Mouse (Mus musculus) embryo, embryonic 9.5 days (tissue): ENCODE measurements around the gene Atp23.
A peak's percentile ranks its signal among the peaks of the same experiment; 100 is the strongest.

Source experiments
- DNase-seq: peaks from one replicate; pipeline ENCODE4 v3.0.0-alpha.2; 2017; ENCODE audit errors: extremely low spot score

Atp23 gene

DNA sequence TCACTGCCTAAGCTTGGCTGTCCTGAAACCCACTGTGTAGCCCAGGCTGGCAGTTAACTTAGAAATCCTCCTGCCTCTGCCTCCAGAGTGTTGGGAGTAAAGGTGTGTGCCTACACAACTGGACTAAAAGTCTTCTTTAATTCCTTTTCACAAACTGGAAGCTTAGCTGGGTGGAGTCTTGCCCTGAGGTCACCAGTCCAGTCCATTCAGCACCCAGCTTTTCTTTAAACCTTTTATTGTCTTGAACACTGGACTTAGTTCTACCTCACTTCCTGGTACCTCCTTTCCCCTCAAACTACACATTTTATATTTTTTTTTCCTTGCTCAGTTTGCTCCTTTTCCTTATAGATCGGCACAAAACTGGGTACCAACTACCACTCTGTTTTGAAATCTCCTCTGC, 10.3 kb upstream of the Atp23 start:
- DNase-seq = no peak

DNA sequence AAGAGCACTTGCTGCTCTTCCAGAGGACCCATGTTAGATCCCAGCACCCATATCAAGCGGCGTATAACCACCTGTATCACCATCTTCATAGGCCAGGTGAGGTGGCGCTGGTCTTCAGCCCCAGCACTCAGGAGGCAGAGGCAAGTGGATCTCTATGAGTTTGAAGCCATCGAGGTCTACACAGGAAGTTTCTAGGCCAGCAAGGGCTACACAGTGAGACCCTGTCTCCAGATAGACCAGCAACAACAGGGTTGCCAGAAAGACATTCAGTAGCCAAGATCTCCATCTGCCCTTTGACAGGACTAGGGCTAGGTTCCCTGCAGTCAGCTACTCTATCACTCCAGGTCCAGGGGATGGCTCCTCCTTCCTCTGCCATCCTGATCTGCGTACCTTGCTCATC, 5.7 kb upstream of the Atp23 start:
- DNase-seq = no peak

DNA sequence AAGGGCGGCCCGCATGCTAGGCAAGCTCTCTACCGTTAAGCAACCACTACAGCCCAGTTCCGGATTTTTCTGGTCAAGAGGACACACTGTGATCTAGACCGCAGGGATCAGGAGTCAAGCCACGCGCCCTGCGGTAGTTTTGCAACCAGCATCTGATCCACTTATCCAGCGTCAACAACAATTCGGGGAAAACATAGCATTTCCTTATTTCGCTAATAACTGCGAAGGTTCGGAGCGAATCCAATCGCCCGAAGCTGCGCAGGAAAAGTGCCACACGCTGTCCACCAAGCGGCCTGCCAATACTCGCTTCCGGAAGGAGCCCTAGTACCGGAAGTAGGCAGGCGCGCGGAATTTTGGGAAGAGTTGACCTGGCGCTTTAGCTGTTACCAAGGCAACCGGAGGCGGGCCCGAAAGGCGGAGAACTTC, 4.5 kb upstream of the Atp23 start:
- DNase-seq = peak; percentile 92

DNA sequence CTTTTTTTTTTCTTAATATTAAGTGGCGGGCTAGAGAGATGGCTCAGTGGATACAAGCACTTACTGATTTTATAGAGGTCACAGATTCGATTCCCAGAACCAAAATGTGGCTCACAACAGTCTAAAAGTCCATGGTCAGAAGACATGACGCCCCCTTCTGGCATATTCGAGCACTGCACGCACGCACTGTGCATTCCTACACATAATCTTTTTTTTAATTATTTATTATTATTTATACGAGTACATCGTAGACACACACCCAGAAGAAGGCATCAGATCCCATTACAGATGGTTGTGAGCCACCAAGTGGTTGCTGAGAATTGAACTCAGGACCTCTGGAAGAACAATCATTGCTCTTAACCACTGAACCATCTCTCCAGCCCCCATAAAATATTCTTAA, 3.9 kb upstream of the Atp23 start:
- DNase-seq = no peak

DNA sequence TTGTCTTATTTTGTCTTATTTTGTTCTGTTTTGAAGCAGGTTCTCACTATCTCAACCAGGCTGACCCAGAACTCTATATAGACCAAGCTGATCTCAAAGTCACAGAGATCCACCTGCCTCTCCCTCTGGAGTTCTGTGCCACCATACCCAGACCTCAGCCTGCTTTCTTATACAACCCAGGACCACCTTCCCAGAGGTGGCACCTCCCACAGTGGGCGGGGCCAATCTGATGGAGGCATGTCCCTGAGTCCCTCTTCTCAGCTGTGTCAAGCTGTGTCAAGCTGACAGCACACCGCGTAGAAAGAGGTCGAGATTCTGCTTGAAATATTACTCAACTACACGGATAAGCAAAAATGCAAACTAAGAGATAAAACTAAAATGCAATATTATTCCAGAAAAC, 3.1 kb upstream of the Atp23 start:
- no peak for DNase-seq

DNA sequence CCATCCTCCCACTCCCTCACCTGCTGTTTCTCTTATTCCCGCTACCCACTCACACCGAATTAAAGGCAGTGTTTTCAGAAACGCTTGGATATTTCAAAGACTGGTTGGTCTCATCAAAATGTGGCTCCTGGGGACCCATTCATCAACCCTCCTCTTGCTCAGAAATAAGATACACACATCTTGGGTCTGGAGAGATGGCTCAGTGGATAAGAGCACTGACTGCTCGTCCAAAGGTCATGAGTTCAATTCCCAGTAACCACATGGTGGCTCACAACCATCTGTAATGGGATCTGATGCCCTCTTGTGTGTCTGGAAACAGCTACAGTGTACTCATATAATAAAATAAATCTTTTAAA, 311 bp upstream of the Atp23 start:
- DNase-seq = no peak

DNA sequence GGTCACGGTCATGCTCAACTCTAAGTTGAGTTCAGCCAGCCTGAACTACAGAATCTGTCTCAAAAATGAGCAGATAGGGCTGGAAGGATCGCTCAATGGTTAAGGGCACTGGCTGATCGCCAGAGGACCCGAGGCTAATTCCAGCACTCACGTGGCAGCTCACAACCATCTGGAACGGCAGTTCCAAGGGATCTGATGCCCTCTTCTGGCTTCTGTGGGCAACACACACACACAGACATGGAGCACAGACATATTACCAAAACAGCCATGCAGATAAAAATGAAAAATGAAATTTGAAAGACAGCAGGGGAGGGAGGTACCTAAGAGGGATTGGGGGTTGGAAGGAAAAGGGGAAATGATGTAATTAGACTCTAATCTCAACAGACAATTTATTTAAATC, 5.3 kb downstream of the Atp23 start:
- peak; percentile 9 for DNase-seq

DNA sequence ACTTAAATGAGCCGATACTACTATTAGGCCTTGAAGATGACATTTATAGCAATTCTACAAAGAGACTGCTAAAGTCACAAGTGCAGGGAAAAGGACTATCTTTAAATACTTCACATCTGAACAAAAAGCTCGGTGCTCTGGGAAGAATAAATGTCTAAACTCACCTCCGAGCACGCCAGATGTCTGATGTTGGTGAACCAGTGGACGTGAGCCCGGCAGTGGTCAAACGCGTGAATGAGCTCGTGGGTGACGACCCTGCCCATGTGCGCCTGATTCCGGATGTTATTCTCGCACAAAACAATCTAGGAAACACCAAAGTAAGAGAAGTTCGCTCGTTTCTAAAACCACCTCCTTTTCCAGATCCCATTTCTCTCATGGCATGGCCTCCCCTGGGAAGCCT, 7.1 kb downstream of the Atp23 start:
- no peak for DNase-seq

DNA sequence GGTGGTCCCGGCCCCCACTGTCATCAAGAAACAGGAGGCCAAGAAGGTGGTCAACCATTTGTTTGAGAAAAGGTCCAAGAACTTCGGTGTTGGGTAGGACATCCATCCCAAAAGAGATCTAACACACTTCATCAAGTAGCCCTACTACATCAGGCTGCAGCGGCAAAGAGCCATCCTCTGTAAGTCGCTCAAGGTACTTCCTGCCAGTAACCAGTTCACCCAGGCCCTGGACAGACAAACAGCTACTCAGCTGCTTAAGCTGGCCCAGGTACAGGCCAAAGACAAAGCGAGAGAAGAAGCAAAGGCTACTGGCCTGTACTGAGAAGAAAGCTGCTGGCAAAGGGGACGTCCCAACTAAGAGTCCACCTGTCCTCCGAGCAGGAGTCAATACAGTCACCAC, 8.0 kb downstream of the Atp23 start:
- no peak for DNase-seq

DNA sequence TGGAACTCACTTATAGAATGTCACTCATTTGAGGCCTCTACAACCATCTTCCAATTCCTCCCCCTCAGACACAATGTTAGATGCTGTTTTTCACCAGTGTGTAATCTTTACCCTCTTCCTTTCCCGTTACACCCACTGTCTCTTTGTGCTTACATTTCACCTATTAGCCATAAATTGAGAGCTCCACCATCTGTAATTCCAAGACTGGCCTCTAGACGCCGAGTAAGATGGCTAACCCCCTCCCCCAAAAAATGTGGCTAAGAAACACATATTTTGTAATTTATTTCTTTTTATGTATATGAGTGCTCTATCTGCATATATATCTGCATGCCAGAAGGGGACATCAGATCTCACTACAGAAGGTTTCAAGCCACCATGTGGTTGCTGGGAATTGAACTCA, 27.4 kb downstream of the Atp23 start:
- DNase-seq = no peak

DNA sequence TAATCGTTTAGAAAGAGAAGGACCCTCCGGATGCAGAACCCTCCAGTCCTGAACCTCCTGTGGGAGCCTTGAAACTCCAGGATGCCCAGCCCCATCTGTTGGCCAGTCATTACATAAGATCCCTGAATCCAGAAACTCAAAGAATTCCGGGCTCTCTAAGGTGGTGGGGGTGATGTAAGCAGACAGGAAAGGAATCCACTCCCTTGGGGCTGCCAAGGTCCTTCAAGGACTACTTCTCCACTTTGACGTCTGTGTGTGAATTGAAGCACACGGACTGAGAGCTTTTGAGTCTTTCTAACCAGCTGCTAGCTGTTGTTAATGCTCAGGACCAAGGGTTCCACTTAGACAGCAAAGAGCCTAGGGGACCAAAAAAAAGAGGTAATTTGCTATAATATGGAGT, 28.9 kb downstream of the Atp23 start:
- no peak for DNase-seq

DNA sequence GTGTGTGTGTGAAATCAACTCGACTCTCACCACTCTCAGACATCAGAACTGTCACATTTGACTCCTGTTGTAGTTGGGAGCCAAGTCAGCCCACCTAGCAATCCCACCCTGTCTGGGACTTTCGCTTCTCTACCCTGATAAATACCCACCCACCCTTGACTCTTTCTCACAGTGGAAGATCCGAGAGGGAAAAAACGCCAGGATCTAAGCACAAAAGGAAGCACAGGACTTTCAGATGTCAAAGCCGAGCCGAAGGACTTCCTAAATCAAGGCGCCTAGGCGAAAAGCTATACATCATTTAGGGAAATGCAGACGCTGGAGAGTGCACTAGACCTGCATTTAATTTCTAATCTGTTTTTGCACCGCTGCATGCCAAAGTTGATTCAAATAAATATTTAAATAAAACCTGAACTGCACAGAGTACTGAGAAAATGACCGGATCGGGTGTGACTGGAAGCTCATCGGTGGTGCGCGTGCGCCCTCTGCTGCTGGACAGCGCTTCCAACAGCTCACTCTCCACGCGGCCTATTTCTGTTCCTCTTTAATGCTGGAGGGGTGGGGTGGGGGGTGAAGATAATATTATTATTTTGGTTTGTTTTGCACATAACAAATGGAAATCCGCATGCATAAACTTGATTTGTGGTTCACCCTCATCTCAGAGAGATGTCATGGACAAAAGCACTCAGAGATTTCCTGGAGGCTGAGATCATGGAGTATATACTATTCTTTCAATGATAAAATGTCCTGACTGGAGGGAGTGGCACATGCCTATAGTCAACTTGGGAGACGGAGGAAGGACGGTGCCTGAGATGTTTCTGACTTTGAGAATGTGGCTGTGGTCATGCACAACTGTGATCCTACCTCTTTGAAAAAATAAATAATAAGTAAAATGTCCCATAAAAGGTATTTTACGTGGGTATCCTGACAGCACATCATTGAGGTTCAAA, 31.5 kb downstream of the Atp23 start:
- peak; percentile 68 for DNase-seq

DNA sequence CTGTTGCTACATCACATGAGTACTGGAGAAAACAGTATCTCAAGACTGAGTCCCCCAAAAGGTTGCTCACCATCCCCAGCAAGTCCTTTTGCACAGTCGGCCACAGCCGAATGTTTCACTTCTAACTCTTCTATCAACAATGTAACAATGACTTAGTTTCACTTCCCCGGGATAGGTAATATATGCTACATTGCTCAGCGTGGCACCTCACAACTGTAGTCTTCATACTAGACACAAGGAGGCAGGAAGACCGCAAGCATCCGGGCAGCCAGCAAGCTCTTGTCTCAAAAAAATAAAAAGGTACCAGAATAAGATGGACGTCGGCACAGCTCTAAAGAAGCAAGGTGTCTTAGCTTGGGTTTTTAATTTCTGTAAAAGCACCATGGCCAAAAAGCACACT, 35.9 kb downstream of the Atp23 start:
- no peak for DNase-seq

DNA sequence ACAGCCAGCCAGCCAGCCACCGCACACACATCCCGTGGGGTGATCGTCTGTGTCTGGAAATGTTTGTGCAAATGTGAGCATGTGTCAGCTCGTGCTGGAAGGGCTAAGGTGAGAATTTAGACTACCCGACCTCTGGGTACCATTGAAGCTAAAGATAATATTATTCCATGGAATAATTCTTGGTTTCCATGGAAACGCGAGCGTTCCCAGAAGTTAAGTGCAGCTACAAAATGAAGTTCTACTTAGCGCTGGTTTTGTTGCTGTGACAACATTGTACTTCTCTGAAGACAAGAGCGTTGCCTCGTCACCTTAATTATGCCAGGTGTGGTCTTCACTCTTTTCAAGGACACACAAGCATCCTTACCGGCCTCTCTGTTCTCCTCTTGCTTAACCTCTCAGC, 39.0 kb downstream of the Atp23 start:
- no peak for DNase-seq

DNA sequence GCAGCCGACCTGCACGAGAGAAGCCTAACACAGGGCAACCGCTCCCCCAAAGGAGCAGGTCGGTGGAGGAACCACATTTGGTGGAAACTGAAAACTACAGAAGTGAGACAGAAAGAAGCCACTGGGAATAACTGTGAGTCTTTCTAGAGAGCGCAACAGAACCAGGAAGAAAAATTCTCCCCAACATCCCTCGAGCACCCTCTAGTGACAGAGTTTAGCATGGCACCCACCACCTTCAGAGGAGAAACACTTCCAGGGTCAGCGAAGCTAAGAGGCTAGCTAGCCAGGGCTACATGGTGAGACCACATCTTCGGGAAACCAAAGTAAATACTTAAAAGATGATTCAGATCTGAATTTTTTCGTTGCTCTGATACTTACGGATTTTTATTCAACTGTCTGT, 47.9 kb downstream of the Atp23 start:
- DNase-seq = no peak

DNA sequence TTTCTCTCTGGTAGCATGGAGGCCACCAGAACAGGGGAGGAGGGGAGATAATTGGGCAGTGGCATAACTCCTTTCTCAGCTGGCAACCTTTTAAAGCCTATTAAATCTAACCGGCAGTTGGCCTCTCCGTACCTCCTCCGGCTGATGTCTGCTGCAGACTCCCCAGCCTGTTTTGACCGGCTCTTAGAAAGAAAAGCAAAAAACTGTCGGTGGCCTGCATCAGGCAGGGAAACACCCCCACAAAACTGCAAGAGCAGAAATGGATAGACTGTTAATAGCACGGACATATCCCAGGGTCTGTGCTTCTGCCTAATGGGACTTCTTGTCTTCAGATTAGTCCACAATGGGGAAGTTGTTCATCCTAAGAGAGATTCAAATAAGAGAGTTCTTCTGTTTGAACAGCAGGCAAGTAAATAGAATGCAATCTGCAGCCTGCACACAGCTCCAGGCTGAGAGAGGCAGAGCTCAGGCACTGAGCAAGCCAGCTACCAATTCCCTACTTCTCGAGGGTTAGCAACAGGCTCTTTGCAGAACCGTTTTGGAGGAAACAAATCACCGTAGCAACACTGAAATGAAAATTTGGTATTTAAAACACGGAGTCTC, 55.7 kb downstream of the Atp23 start:
- peak; percentile 44 for DNase-seq

DNA sequence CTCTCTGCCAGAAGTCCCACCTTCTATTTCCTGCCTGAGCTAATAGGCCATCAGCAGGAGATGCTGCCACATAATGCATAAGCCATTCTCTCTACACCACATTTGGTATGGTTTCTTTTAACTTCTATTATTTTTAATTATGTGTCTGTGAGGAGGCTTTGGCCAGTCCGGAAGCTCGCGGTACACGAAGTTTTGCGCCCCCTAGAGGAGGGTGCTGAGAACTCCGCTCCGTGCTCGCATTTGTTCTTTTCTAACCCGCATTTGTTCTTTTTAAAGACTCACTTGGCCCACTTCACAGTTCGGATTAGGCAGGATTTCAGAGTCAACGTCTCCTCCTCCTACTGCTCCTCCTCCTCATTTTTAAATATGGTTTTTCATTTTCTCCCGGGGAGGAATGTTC, 56.5 kb downstream of the Atp23 start:
- no peak for DNase-seq

DNA sequence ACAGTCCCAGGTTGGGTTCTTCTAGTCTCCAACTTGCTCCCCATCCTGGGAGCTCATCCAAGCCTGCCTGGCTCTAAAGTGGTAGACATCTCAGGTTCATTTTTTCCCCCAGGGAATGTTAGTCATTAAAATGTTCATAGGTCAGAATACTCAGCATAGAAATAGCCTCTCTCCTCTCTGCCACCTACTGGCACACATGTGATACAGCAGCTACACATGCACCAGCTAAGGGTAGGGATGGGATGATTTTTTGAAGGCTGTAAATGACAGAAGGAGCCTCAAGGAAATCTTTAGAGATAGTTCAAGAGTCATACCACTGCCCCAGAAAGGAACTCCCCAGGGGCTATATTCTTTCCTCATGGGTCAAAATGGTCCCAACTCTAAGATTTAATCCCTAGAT, 60.9 kb downstream of the Atp23 start:
- no peak for DNase-seq

DNA sequence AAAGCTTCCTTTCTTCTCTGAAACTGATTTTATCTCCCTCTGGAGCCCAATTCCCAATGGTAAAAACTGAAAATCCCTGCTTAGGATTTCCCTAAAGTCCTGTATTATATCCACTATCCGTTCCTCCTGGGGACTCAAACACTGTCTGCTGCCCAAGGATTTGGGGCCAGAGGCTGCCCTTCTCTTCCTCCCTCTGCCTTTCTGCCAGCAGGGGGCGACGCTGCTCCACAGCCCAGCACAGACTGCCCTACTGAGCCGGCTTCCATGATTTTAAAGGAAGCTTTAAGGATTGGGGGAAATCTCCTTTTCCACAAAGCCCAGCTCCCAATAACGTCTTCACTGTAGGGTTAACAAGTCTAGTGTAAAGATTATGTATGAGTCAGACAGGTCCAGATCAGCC, 68.1 kb downstream of the Atp23 start:
- DNase-seq = peak; percentile 42

DNA sequence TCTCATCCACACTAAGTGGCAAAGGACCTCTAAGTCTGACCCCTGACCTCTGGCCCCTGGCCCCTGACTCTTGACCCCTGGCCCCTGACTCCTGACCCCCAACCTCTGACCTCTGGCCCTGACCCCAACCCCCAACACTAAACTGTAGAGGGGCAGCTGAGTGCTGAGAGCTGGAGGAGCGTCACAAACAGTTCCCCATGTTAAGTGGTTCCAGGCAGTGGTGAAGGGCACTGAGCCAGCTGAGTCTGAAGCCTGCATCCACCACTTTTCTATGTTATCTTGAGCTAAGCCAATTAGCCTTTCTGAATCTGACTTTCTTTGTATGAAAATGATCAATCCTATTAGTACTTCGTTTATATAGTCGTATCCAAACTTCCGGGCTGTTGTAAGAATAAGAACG, 69.8 kb downstream of the Atp23 start:
- DNase-seq = no peak

DNA sequence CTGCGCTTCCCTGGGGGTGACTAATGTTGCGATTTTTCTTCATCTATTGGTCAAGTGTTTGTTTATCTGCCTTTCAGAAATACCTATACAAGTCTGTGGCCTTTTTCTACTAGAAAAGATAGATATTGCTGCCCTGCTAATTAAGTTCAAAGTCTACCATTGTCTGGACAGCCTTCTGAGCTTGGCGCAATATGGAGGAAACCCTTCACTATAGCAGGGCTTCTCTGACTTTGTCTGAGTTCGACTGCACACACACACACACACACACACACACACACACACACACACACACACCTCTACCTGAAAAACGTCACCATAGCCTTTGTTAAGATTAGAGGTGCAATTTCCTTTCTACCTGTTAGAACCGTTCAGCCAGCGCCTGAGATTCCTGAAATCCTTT, 72.5 kb downstream of the Atp23 start:
- no peak for DNase-seq

DNA sequence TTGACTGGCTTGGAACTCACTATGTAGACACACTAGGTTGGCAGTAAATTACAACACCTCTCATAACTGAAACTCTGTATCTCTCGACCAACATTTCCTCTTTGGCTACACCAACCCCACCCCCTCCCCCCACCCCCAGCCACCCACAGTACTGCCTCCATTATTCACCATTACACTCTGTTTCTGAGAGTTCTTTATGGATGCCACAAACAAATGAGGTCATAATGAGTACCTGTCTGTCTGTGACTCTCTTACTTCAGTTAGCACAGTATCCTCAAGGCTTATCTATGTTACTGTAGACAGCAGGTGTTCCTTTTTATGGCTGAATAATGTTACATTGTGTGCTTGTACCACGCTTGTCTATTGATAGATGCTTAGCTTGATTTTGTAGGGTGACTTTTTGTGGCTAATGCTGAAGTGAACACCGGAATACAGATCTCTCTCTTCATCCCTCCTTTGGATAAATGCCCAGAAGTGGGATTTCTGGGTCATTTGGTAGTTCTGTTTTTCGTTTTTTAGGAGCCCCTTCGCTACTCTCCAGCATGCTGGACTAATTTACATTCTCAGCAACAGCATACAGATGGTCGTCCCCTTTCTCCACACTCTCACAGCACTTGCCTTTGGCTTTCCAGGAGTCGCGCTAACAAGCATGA, 73.1 kb downstream of the Atp23 start:
- DNase-seq = no peak

DNA sequence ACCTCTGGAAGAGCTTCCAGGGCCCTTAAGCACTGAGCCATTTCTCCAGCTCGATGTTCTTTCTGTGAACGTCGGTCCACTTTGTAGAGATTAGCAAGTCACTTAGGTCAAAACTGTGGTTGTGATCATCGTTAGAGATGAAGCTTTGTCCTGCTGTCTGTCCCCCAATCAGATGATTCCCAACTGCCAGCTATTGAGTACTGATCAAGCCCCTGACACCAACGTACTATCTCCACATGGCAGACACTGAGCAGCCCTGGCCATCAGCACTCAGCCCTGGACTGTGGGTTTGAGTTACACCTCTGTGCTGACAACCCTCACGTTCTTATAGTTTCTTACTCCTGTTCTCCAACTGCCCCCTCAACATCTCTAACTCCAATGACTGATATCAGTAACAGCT, 74.2 kb downstream of the Atp23 start:
- no peak for DNase-seq
